Comparison of ENCODE assay signal across 20 mouse cellular contexts in genomic region chr12:101759440-101760045, GRCm38 (mm10). TPM values are rescaled to one million over a fixed set of nuclear protein-coding genes. Genes with fewer than 3 reads are reported as not detected.
DNase-seq lines count a peak whose midpoint lies in the region; ATAC-seq and TF ChIP-seq lines count a peak whose summit lies in the region.
"Had no signal": no experiment of that assay in that cellular context is flagged by ENCODE, and none has a peak within 500 bp of the region (broad histone marks: within the 10 kb centered on the region; RNA-seq: fewer than 3 reads in every experiment).

No protein-coding gene starts in this region.

- TF ChIP-seq POLR2A in kidney, adult 2 months (IDR thresholded peaks at IDR 0.05; ENCODE audit: low read depth, low read length), result no peak

- H3K4me1 ChIP-seq in kidney, adult 2 months (ENCODE audit: control insufficient read depth, insufficient read depth, low read length), result no peaks in the 10 kb centered on the region
- H3K4me1 ChIP-seq in intestine, postnatal 0 days (replicated peaks; ENCODE audit: control insufficient read depth, insufficient read depth, low read length), result peaks cover 16% of the 10 kb centered on the region; the same call in 1 of the 2 replicates
- peaks cover 9% of the 10 kb centered on the region; the same call in 1 of the 2 replicates for H3K4me1 ChIP-seq in lung, postnatal 0 days (ENCODE audit: insufficient read depth, low read depth, low read length)
- no peaks in the 10 kb centered on the region for H3K4me1 ChIP-seq in stomach, embryonic 15.5 days
- H3K4me1 ChIP-seq: neural tube, embryonic 15.5 days had no signal

- no peak overlapping the region for H3K27ac ChIP-seq in kidney, adult 2 months (ENCODE audit: insufficient read depth, low read depth, low read length)
- H3K27ac ChIP-seq in intestine, postnatal 0 days (ENCODE audit: low read depth, low read length), result peak overlapping the region; percentile 60
- 0 out of 2 replicates have a peak overlapping the region, but pooled peaks have one; percentile 16 for H3K27ac ChIP-seq in lung, postnatal 0 days (ENCODE audit: low read length)
- no peak overlapping the region; the same call in 1 of the 2 replicates for H3K27ac ChIP-seq in stomach, embryonic 15.5 days
- H3K27ac ChIP-seq: embryonic facial prominence, embryonic 13.5 days; limb, embryonic 10.5 days; neural tube, embryonic 15.5 days had no signal

- H3K4me3 ChIP-seq in kidney, adult 2 months (ENCODE audit: insufficient read depth, low read depth, low read length), result no peak overlapping the region
- H3K4me3 ChIP-seq in intestine, postnatal 0 days (ENCODE audit: low read depth, low read length), result no peak overlapping the region
- no peak overlapping the region for H3K4me3 ChIP-seq in lung, postnatal 0 days (ENCODE audit: low read depth, low read length)
- H3K4me3 ChIP-seq in stomach, embryonic 15.5 days (replicated peaks), result no peak overlapping the region
- H3K4me3 ChIP-seq: embryonic facial prominence, embryonic 13.5 days; limb, embryonic 10.5 days; neural tube, embryonic 15.5 days had no signal

- no peak for TF ChIP-seq CTCF in kidney, adult 2 months (conservative IDR thresholded peaks at IDR 0.05; ENCODE audit: insufficient read depth, insufficient read length, low read depth, low read length)
- no peak for TF ChIP-seq CTCF in intestine, postnatal 0 days (IDR thresholded peaks at IDR 0.05; ENCODE audit: low read depth)
- no peak for TF ChIP-seq CTCF in lung, postnatal 0 days (IDR thresholded peaks at IDR 0.05)

- TF ChIP-seq EP300 in lung, postnatal 0 days (IDR thresholded peaks at IDR 0.05), result peak; percentile 4; the same call in 1 of the 2 replicates

- no peaks in the 10 kb centered on the region for H3K27me3 ChIP-seq in kidney, adult 2 months (replicated peaks; ENCODE audit: control insufficient read depth, insufficient read depth, low read length)
- H3K27me3 ChIP-seq in intestine, postnatal 0 days (replicated peaks; ENCODE audit: control insufficient read depth, insufficient read depth, low read length), result no peaks in the 10 kb centered on the region
- H3K27me3 ChIP-seq in lung, postnatal 0 days (replicated peaks; ENCODE audit: insufficient read depth, low read length), result no peaks in the 10 kb centered on the region
- no peaks in the 10 kb centered on the region for H3K27me3 ChIP-seq in stomach, embryonic 15.5 days (replicated peaks)
- H3K27me3 ChIP-seq: embryonic facial prominence, embryonic 13.5 days; neural tube, embryonic 15.5 days had no signal

- peak; percentile 86 for ATAC-seq in intestine, postnatal 0 days
- ATAC-seq in lung, postnatal 0 days, result peak; percentile 64
- ATAC-seq in stomach, embryonic 15.5 days (ENCODE audit: insufficient read depth, low FRiP score, low read depth), result 0 out of 2 replicates have a peak, but pooled peaks have one; percentile 51
- ATAC-seq: forebrain, embryonic 14.5 days; midbrain, embryonic 16.5 days had no signal

- H3K4me2 ChIP-seq in intestine, postnatal 0 days (replicated peaks; ENCODE audit: low read depth), result no peak overlapping the region
- no peak overlapping the region for H3K4me2 ChIP-seq in lung, postnatal 0 days (replicated peaks; ENCODE audit: low read depth, low read length)
- H3K4me2 ChIP-seq in stomach, embryonic 15.5 days, result no peak overlapping the region
- H3K4me2 ChIP-seq: embryonic facial prominence, embryonic 13.5 days; neural tube, embryonic 15.5 days had no signal

- no peaks in the 10 kb centered on the region for H3K36me3 ChIP-seq in kidney, adult 2 months (ENCODE audit: control insufficient read depth, insufficient read depth, low read length)
- no peaks in the 10 kb centered on the region for H3K36me3 ChIP-seq in intestine, postnatal 0 days (ENCODE audit: control insufficient read depth, insufficient read depth)
- H3K36me3 ChIP-seq in lung, postnatal 0 days (ENCODE audit: insufficient read depth, low read length), result peaks cover 4% of the 10 kb centered on the region; the same call in 1 of the 2 replicates
- H3K36me3 ChIP-seq in stomach, embryonic 15.5 days, result no peaks in the 10 kb centered on the region
- H3K36me3 ChIP-seq: limb, embryonic 10.5 days; neural tube, embryonic 15.5 days had no signal

- DNase-seq in kidney, postnatal 14 days, result peak; percentile 34
- DNase-seq in kidney, adult 2 months, result no peak
- DNase-seq in lung, postnatal 0 days (ENCODE audit: low spot score), result peak; percentile 53
- no peak for DNase-seq in adrenal gland, adult (ENCODE audit: inconsistent age in 2 of 2, low spot score in 1 of 2)
- no peak for DNase-seq in right cerebral cortex, postnatal 4 days
- no peak for DNase-seq in right cerebral cortex, postnatal 36 days (ENCODE audit: low spot score in 2 of 2)
- DNase-seq: adrenal gland, adult 2 months; cerebellum, postnatal 10 days; gastrocnemius, postnatal 25 days; liver, postnatal 0 days; right cerebral cortex, postnatal 25 days; thymus, postnatal 36 days had no signal

- WGBS in kidney, adult 2 months, result 46% methylated on average over 6 of the region's 6 CpGs
- 42% methylated on average over 6 of the region's 6 CpGs for WGBS in intestine, postnatal 0 days
- 37% methylated on average over 6 of the region's 6 CpGs for WGBS in lung, postnatal 0 days
- WGBS in stomach, embryonic 15.5 days, result 51% methylated on average over 6 of the region's 6 CpGs

- no peak overlapping the region for H3K9ac ChIP-seq in intestine, postnatal 0 days (ENCODE audit: low read depth, low read length)
- H3K9ac ChIP-seq in lung, postnatal 0 days (replicated peaks; ENCODE audit: low read depth), result no peak overlapping the region
- no peak overlapping the region for H3K9ac ChIP-seq in stomach, embryonic 15.5 days
- H3K9ac ChIP-seq: embryonic facial prominence, embryonic 13.5 days; liver, postnatal 0 days; neural tube, embryonic 15.5 days had no signal

- no peaks in the 10 kb centered on the region for H3K9me3 ChIP-seq in intestine, postnatal 0 days (ENCODE audit: control insufficient read depth)
- H3K9me3 ChIP-seq in lung, postnatal 0 days (ENCODE audit: low read length), result no peaks in the 10 kb centered on the region
- no peaks in the 10 kb centered on the region for H3K9me3 ChIP-seq in stomach, embryonic 15.5 days
- H3K9me3 ChIP-seq: embryonic facial prominence, embryonic 13.5 days; limb, embryonic 10.5 days; neural tube, embryonic 15.5 days had no signal

RNA-seq across cellular contexts. Expression of gene Tc2n, which starts 41.2 kb away (rescaled TPM):
- polyA plus RNA-seq in kidney, adult 2 months (2012; rRNA removed), result 0.19 and 0.27 TPM in 2 replicates
- 6.3 and 7.4 TPM in 2 replicates for polyA plus RNA-seq in intestine, postnatal 0 days (2015; fragmentation: Nextera tagmentation; extraction: Ambion mirVana)
- 19.6 and 19.9 TPM in 2 replicates for polyA plus RNA-seq in lung, postnatal 0 days (2015; fragmentation: Nextera tagmentation; extraction: Ambion mirVana)
- polyA plus RNA-seq in stomach, embryonic 15.5 days (2015; fragmentation: Nextera tagmentation; extraction: Ambion mirVana), result 4.1 and 4.8 TPM in 2 replicates
- polyA plus RNA-seq: C2C12 had no signal

RNA-seq across cellular contexts. Expression of gene Fbln5, which starts 59.3 kb away (rescaled TPM):
- 302 and 308 TPM in 2 replicates for polyA plus RNA-seq in kidney, adult 2 months (2012; rRNA removed)
- 38.1 and 39.0 TPM in 2 replicates for polyA plus RNA-seq in intestine, postnatal 0 days (2015; fragmentation: Nextera tagmentation; extraction: Ambion mirVana)
- 408 and 420 TPM in 2 replicates for polyA plus RNA-seq in lung, postnatal 0 days (2015; fragmentation: Nextera tagmentation; extraction: Ambion mirVana)
- 51.7 and 61.1 TPM in 2 replicates for polyA plus RNA-seq in stomach, embryonic 15.5 days (2015; fragmentation: Nextera tagmentation; extraction: Ambion mirVana)

Comparison
In these comparisons a context has a peak if more than half of its experiments do, and no peak if none do; other contexts are left out.
1. DNase-seq: peak in kidney, postnatal 14 days (single experiment) and lung, postnatal 0 days (single experiment); none in kidney, adult 2 months (single experiment), adrenal gland, adult (0 of 2), right cerebral cortex, postnatal 4 days (single experiment) and right cerebral cortex, postnatal 36 days (0 of 2).
2. H3K27ac ChIP-seq: peak in intestine, postnatal 0 days (single experiment) and lung, postnatal 0 days (single experiment); none in kidney, adult 2 months (single experiment) and stomach, embryonic 15.5 days (single experiment).
3. Peak in every context shown above with its lines, with median percentiles within 50 percentile points of each other: ATAC-seq.